ENCODE assay signal across 25 mouse cellular contexts in the genomic region with DNA sequence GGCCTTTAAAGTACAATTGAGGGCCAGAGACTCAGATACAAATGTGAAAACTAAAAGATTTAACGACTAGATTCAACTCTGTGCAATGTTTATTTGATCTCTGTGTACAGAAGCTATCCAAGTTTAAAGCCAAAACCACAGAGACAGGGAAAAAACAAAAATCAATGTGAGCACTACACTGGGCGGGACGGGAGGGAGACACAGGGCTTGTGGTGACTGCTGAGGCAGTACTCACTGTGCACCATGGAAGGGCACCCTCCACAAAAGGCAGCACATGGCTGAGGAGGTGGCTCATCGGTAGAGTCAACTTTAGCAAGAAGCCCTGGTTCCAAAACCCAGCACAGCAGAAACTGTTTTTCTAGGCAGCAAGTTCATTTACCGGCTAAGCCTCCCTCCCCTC. TPM values are rescaled to one million over a fixed set of nuclear protein-coding genes. Genes with fewer than 3 reads are reported as not detected.
DNase-seq lines count a peak whose midpoint lies in the region; ATAC-seq lines count a peak whose summit lies in the region.
"Had no signal": no experiment of that assay in that cellular context is flagged by ENCODE, and none has a peak within 500 bp of the region (broad histone marks: within the 10 kb centered on the region; RNA-seq: fewer than 3 reads in every experiment).

No protein-coding gene starts in this region.

- DNase-seq in embryonic facial prominence, embryonic 10.5 days (ENCODE audit: low spot score) = no peak
- DNase-seq in hindbrain, embryonic 10.5 days (ENCODE audit: low spot score) = no peak
- no peak for DNase-seq in urinary bladder, adult 18-20 months (ENCODE audit: low spot score in 2 of 2)
- DNase-seq: adrenal gland, adult 2 months; cerebellum, adult 11 months; cerebellum, adult 9-11 months; kidney, adult 9 months; kidney, postnatal 36 days; layer of hippocampus, postnatal 36 days; right cerebral cortex, adult 18-20 months; right cerebral cortex, postnatal 4 days; thymus, postnatal 25 days had no signal

- no peak overlapping the region for H3K27ac ChIP-seq in embryonic facial prominence, embryonic 13.5 days
- H3K27ac ChIP-seq in embryonic facial prominence, embryonic 10.5 days (replicated peaks) = no peak overlapping the region
- 0 out of 2 replicates have a peak overlapping the region, but pooled peaks have one; percentile 35 for H3K27ac ChIP-seq in hindbrain, embryonic 10.5 days
- H3K27ac ChIP-seq in hindbrain, embryonic 12.5 days = no peak overlapping the region
- H3K27ac ChIP-seq: forebrain, embryonic 13.5 days; hindbrain, postnatal 0 days; limb, embryonic 12.5 days; liver, embryonic 15.5 days; macrophage; midbrain, embryonic 12.5 days had no signal

- no peaks in the 10 kb centered on the region for H3K36me3 ChIP-seq in embryonic facial prominence, embryonic 13.5 days
- H3K36me3 ChIP-seq in embryonic facial prominence, embryonic 10.5 days (replicated peaks) = no peaks in the 10 kb centered on the region
- H3K36me3 ChIP-seq in hindbrain, embryonic 10.5 days = no peaks in the 10 kb centered on the region
- H3K36me3 ChIP-seq in hindbrain, embryonic 12.5 days = no peaks in the 10 kb centered on the region
- H3K36me3 ChIP-seq in megakaryocyte, embryonic 14.5 days (replicated peaks; ENCODE audit: low read length) = peaks cover 6% of the 10 kb centered on the region
- H3K36me3 ChIP-seq: limb, embryonic 12.5 days; liver, embryonic 15.5 days; midbrain, embryonic 12.5 days had no signal

- H3K27me3 ChIP-seq in embryonic facial prominence, embryonic 13.5 days = no peaks in the 10 kb centered on the region
- no peaks in the 10 kb centered on the region for H3K27me3 ChIP-seq in embryonic facial prominence, embryonic 10.5 days (replicated peaks; ENCODE audit: low read depth, poor library complexity, severe bottlenecking)
- H3K27me3 ChIP-seq in hindbrain, embryonic 10.5 days (ENCODE audit: insufficient read depth, poor library complexity, severe bottlenecking) = no peaks in the 10 kb centered on the region
- no peaks in the 10 kb centered on the region for H3K27me3 ChIP-seq in hindbrain, embryonic 12.5 days
- no peaks in the 10 kb centered on the region for H3K27me3 ChIP-seq in megakaryocyte, embryonic 14.5 days (replicated peaks)
- H3K27me3 ChIP-seq: forebrain, embryonic 13.5 days; limb, embryonic 12.5 days; liver, embryonic 15.5 days; midbrain, embryonic 12.5 days had no signal

- H3K4me1 ChIP-seq in embryonic facial prominence, embryonic 13.5 days = peaks cover 31% of the 10 kb centered on the region
- H3K4me1 ChIP-seq in embryonic facial prominence, embryonic 10.5 days = peaks cover 9% of the 10 kb centered on the region
- H3K4me1 ChIP-seq in hindbrain, embryonic 10.5 days (replicated peaks) = peaks cover 19% of the 10 kb centered on the region
- 0 out of 2 replicates have a peak, but pooled peaks cover 9% of the 10 kb centered on the region for H3K4me1 ChIP-seq in hindbrain, embryonic 12.5 days
- peaks cover 55% of the 10 kb centered on the region for H3K4me1 ChIP-seq in megakaryocyte, embryonic 14.5 days

- ATAC-seq in embryonic facial prominence, embryonic 13.5 days (ENCODE audit: insufficient number of reproducible peaks, insufficient read depth, low FRiP score, low TSS enrichment, low read depth) = peak; percentile 46; the same call in 1 of the 2 replicates
- no peak for ATAC-seq in hindbrain, embryonic 12.5 days (ENCODE audit: low FRiP score)
- ATAC-seq in megakaryocyte, adult 5-6 weeks (ENCODE audit: poor library complexity, severe bottlenecking) = no peak
- ATAC-seq: CD4-positive, CD25-positive, alpha-beta regulatory T cell, adult 4 months; forebrain, embryonic 13.5 days; hindbrain, postnatal 0 days; lung, postnatal 0 days had no signal

- H3K4me3 ChIP-seq in embryonic facial prominence, embryonic 13.5 days = no peak overlapping the region
- no peak overlapping the region for H3K4me3 ChIP-seq in embryonic facial prominence, embryonic 10.5 days
- H3K4me3 ChIP-seq in hindbrain, embryonic 10.5 days = no peak overlapping the region
- H3K4me3 ChIP-seq in hindbrain, embryonic 12.5 days = no peak overlapping the region
- H3K4me3 ChIP-seq in megakaryocyte, embryonic 14.5 days (replicated peaks) = peak overlapping the region; percentile 74
- H3K4me3 ChIP-seq: forebrain, embryonic 13.5 days; limb, embryonic 12.5 days; liver, embryonic 15.5 days; midbrain, embryonic 12.5 days had no signal

- WGBS in embryonic facial prominence, embryonic 13.5 days = 43% methylated on average over 5 of the region's 5 CpGs
- 67% methylated on average over 5 of the region's 5 CpGs for WGBS in embryonic facial prominence, embryonic 10.5 days
- WGBS in hindbrain, embryonic 10.5 days = 72% methylated on average over 5 of the region's 5 CpGs
- 65% methylated on average over 5 of the region's 5 CpGs for WGBS in hindbrain, embryonic 12.5 days

- no peak overlapping the region for H3K9ac ChIP-seq in embryonic facial prominence, embryonic 13.5 days
- H3K9ac ChIP-seq in hindbrain, embryonic 12.5 days = no peak overlapping the region
- H3K9ac ChIP-seq: forebrain, embryonic 13.5 days; limb, embryonic 12.5 days; liver, embryonic 15.5 days; midbrain, embryonic 12.5 days had no signal

- no peak overlapping the region for H3K4me2 ChIP-seq in embryonic facial prominence, embryonic 13.5 days
- no peak overlapping the region for H3K4me2 ChIP-seq in hindbrain, embryonic 12.5 days (replicated peaks)
- H3K4me2 ChIP-seq: forebrain, embryonic 13.5 days; limb, embryonic 12.5 days; liver, embryonic 15.5 days; midbrain, embryonic 12.5 days had no signal

- H3K9me3 ChIP-seq in embryonic facial prominence, embryonic 13.5 days = no peaks in the 10 kb centered on the region
- no peaks in the 10 kb centered on the region for H3K9me3 ChIP-seq in embryonic facial prominence, embryonic 10.5 days
- H3K9me3 ChIP-seq in hindbrain, embryonic 10.5 days = no peaks in the 10 kb centered on the region
- no peaks in the 10 kb centered on the region for H3K9me3 ChIP-seq in hindbrain, embryonic 12.5 days (replicated peaks)
- H3K9me3 ChIP-seq in megakaryocyte, embryonic 14.5 days = no peaks in the 10 kb centered on the region
- H3K9me3 ChIP-seq: forebrain, embryonic 13.5 days; limb, embryonic 12.5 days; liver, embryonic 15.5 days; midbrain, embryonic 12.5 days had no signal

RNA-seq across cellular contexts. Expression of gene Gpd1l, which starts 9.3 kb away (rescaled TPM):
- polyA plus RNA-seq in embryonic facial prominence, embryonic 13.5 days (2015; fragmentation: Nextera tagmentation; extraction: Ambion mirVana) = 10.6 and 10.8 TPM in 2 replicates
- 14.8 and 15.2 TPM in 2 replicates for polyA plus RNA-seq in embryonic facial prominence, embryonic 10.5 days (2016; fragmentation: Nextera tagmentation; extraction: Ambion mirVana)
- polyA plus RNA-seq in hindbrain, embryonic 10.5 days (2016; fragmentation: Nextera tagmentation; extraction: Ambion mirVana) = 14.3 and 16.0 TPM in 2 replicates
- 16.3 and 17.2 TPM in 2 replicates for polyA plus RNA-seq in hindbrain, embryonic 12.5 days (2016; fragmentation: Nextera tagmentation; extraction: Ambion mirVana)
- polyA plus RNA-seq in megakaryocyte, embryonic 14.5 days (2012; ENCODE audit: insufficient read depth, low replicate concordance) = 3.8 TPM in 1 of 2 replicates, not detected in the other
- 14.5 and 19.4 TPM in 2 replicates for total RNA-seq in megakaryocyte, adult 5-6 weeks (2015)
- total RNA-seq in megakaryocyte, adult 5-6 weeks (2017) = 21.8 and 22.5 TPM in 2 replicates

RNA-seq across cellular contexts. Expression of gene Osbpl10, which starts 53.9 kb away (rescaled TPM):
- polyA plus RNA-seq in embryonic facial prominence, embryonic 13.5 days (2015; fragmentation: Nextera tagmentation; extraction: Ambion mirVana) = 1.6 and 2.3 TPM in 2 replicates
- 1.1 and 1.3 TPM in 2 replicates for polyA plus RNA-seq in embryonic facial prominence, embryonic 10.5 days (2016; fragmentation: Nextera tagmentation; extraction: Ambion mirVana)
- polyA plus RNA-seq in hindbrain, embryonic 10.5 days (2016; fragmentation: Nextera tagmentation; extraction: Ambion mirVana) = 1.00 and 1.6 TPM in 2 replicates
- polyA plus RNA-seq in hindbrain, embryonic 12.5 days (2016; fragmentation: Nextera tagmentation; extraction: Ambion mirVana) = 2.9 and 3.3 TPM in 2 replicates
- 0.25 and 1.2 TPM in 2 replicates for polyA plus RNA-seq in megakaryocyte, embryonic 14.5 days (2012; ENCODE audit: insufficient read depth, low replicate concordance)
- not detected in 2 replicates for total RNA-seq in megakaryocyte, adult 5-6 weeks (2015)
- total RNA-seq in megakaryocyte, adult 5-6 weeks (2017) = not detected in 2 replicates
- total RNA-seq: monocyte, adult 5-6 weeks had no signal
- polyA plus RNA-seq: CD4-positive, CD25-positive, alpha-beta regulatory T cell, adult 4 months; macrophage had no signal

RNA-seq across cellular contexts. Expression of gene Rps27rt, which starts 58.0 kb away (rescaled TPM):
- 519 and 954 TPM in 2 replicates for polyA plus RNA-seq in embryonic facial prominence, embryonic 13.5 days (2015; fragmentation: Nextera tagmentation; extraction: Ambion mirVana)
- 232 and 250 TPM in 2 replicates for polyA plus RNA-seq in embryonic facial prominence, embryonic 10.5 days (2016; fragmentation: Nextera tagmentation; extraction: Ambion mirVana)
- polyA plus RNA-seq in hindbrain, embryonic 10.5 days (2016; fragmentation: Nextera tagmentation; extraction: Ambion mirVana) = 272 TPM in 2 replicates
- 350 and 413 TPM in 2 replicates for polyA plus RNA-seq in hindbrain, embryonic 12.5 days (2016; fragmentation: Nextera tagmentation; extraction: Ambion mirVana)
- polyA plus RNA-seq in megakaryocyte, embryonic 14.5 days (2012; ENCODE audit: insufficient read depth, low replicate concordance) = 2.1 TPM in 1 of 2 replicates, not detected in the other
- total RNA-seq in megakaryocyte, adult 5-6 weeks (2015) = 188 and 220 TPM in 2 replicates
- 116 and 127 TPM in 2 replicates for total RNA-seq in megakaryocyte, adult 5-6 weeks (2017)

Comparison
In these comparisons a context has a peak if more than half of its experiments do, and no peak if none do; other contexts are left out.
1. RNA of gene Rps27rt, which starts 58.0 kb away (polyA plus RNA-seq): 519 to 954 TPM in embryonic facial prominence, embryonic 13.5 days, 350 to 413 TPM in hindbrain, embryonic 12.5 days, 272 TPM in hindbrain, embryonic 10.5 days and 232 to 250 TPM in embryonic facial prominence, embryonic 10.5 days; 2.1 TPM in megakaryocyte, embryonic 14.5 days; every median in the first group is over 10 times any median in the second.